Mouse (Mus musculus): ENCODE results near the gene Fcamr. TPM values are rescaled to one million over a fixed set of nuclear protein-coding genes. Genes with fewer than 3 reads are reported as not detected.

Gene Fcamr
- total and polyA plus RNA-seq, 3 experiments, result not detected

GRCm38 (mm10) chr1:130810906-130811305 is 10.2 kb downstream of the Fcamr start:
- Histone ChIP-seq H3K4me3 (ENCODE audit: low read depth, low read length) (no peak overlapping the region), H3K4me1 (ENCODE audit: insufficient read depth, low read depth, low read length) (no peaks in the 10 kb centered on the region), H3K9me3 (replicated peaks) (no peaks in the 10 kb centered on the region), H3K36me3 (replicated peaks) (no peaks in the 10 kb centered on the region), H3K27me3 (ENCODE audit: insufficient read depth, low read length) (peaks cover 12% of the 10 kb centered on the region)
- DNase-seq (ENCODE audit: low spot score) (no peak), ATAC-seq (ENCODE audit: extremely low read depth, insufficient number of reproducible peaks, low FRiP score, poor library complexity, severe bottlenecking) (no peak)
- TF ChIP-seq TAL1 (conservative IDR thresholded peaks at IDR 0.05; ENCODE audit: low read depth, low read length) (no peak), GATA2 (IDR thresholded peaks at IDR 0.05; ENCODE audit: borderline replicate concordance, low read depth, low read length) (no peak), CTCF (IDR thresholded peaks at IDR 0.05; ENCODE audit: low read depth, low read length) (no peak), GATA1 (IDR thresholded peaks at IDR 0.05; ENCODE audit: borderline replicate concordance, low read length) (no peak), POLR2AphosphoS5 (IDR thresholded peaks at IDR 0.05; ENCODE audit: insufficient replicate concordance, low read depth, low read length) (no peak)

GRCm38 (mm10) chr1:130811316-130811715 is 10.6 kb downstream of the Fcamr start:
- no peaks in the 10 kb centered on the region for H3K36me3 ChIP-seq (replicated peaks)
- H3K27me3 ChIP-seq (ENCODE audit: insufficient read depth, low read length), result peaks cover 12% of the 10 kb centered on the region
- H3K4me1 ChIP-seq (ENCODE audit: insufficient read depth, low read depth, low read length), result no peaks in the 10 kb centered on the region
- no peaks in the 10 kb centered on the region for H3K9me3 ChIP-seq (replicated peaks)
- no peak for ATAC-seq (ENCODE audit: extremely low read depth, insufficient number of reproducible peaks, low FRiP score, poor library complexity, severe bottlenecking)
- no peak for DNase-seq (ENCODE audit: low spot score)
- no peak for TF ChIP-seq GATA1 (IDR thresholded peaks at IDR 0.05; ENCODE audit: borderline replicate concordance, low read length)
- TF ChIP-seq CTCF (IDR thresholded peaks at IDR 0.05; ENCODE audit: low read depth, low read length), result no peak
- TF ChIP-seq GATA2 (IDR thresholded peaks at IDR 0.05; ENCODE audit: borderline replicate concordance, low read depth, low read length), result no peak
- TF ChIP-seq TAL1 (conservative IDR thresholded peaks at IDR 0.05; ENCODE audit: low read depth, low read length), result no peak
- TF ChIP-seq POLR2AphosphoS5 (IDR thresholded peaks at IDR 0.05; ENCODE audit: insufficient replicate concordance, low read depth, low read length), result no peak
- H3K4me3 ChIP-seq (ENCODE audit: low read depth, low read length), result no peak overlapping the region

- ATAC-seq (ENCODE audit: extremely low read depth, insufficient number of reproducible peaks, low FRiP score, poor library complexity, severe bottlenecking) (no peak), DNase-seq (ENCODE audit: low spot score) (no peak)
- no peaks in the 10 kb centered on the region for H3K36me3 ChIP-seq (replicated peaks)
- H3K4me1 ChIP-seq (ENCODE audit: insufficient read depth, low read depth, low read length), result no peaks in the 10 kb centered on the region
- H3K9me3 ChIP-seq (replicated peaks), result no peaks in the 10 kb centered on the region
- TF ChIP-seq GATA1 (IDR thresholded peaks at IDR 0.05; ENCODE audit: borderline replicate concordance, low read length), result no peak
- H3K4me3 ChIP-seq (ENCODE audit: low read depth, low read length), result no peak overlapping the region
- H3K27me3 ChIP-seq (ENCODE audit: insufficient read depth, low read length), result peaks cover 24% of the 10 kb centered on the region
Measured at GRCm38 (mm10) chr1:130819737-130820136, 19.0 kb downstream of the Fcamr start.

GRCm38 (mm10) chr1:130820316-130821148 is 19.8 kb downstream of the Fcamr start:
- peaks cover 28% of the 10 kb centered on the region for H3K27me3 ChIP-seq (ENCODE audit: insufficient read depth, low read length)
- ATAC-seq (ENCODE audit: extremely low read depth, insufficient number of reproducible peaks, low FRiP score, poor library complexity, severe bottlenecking), result no peak
- H3K9me3 ChIP-seq (replicated peaks), result no peaks in the 10 kb centered on the region
- no peaks in the 10 kb centered on the region for H3K36me3 ChIP-seq (replicated peaks)
- H3K4me1 ChIP-seq (ENCODE audit: insufficient read depth, low read depth, low read length), result no peaks in the 10 kb centered on the region
- no peak overlapping the region for H3K4me3 ChIP-seq (ENCODE audit: low read depth, low read length)
- no peak for DNase-seq (ENCODE audit: low spot score)
- no peak for TF ChIP-seq POLR2AphosphoS5 (IDR thresholded peaks at IDR 0.05; ENCODE audit: insufficient replicate concordance, low read depth, low read length)
- no peak for TF ChIP-seq GATA2 (IDR thresholded peaks at IDR 0.05; ENCODE audit: borderline replicate concordance, low read depth, low read length)
- no peak for TF ChIP-seq CTCF (IDR thresholded peaks at IDR 0.05; ENCODE audit: low read depth, low read length)
- TF ChIP-seq GATA1 (IDR thresholded peaks at IDR 0.05; ENCODE audit: borderline replicate concordance, low read length), result no peak
- TF ChIP-seq TAL1 (conservative IDR thresholded peaks at IDR 0.05; ENCODE audit: low read depth, low read length), result no peak

- Histone ChIP-seq H3K4me1 (ENCODE audit: insufficient read depth, low read depth, low read length) (no peaks in the 10 kb centered on the region), H3K4me3 (ENCODE audit: low read depth, low read length) (no peak overlapping the region), H3K27me3 (ENCODE audit: insufficient read depth, low read length) (peaks cover 28% of the 10 kb centered on the region), H3K9me3 (replicated peaks) (no peaks in the 10 kb centered on the region), H3K36me3 (replicated peaks) (no peaks in the 10 kb centered on the region)
- no peak for DNase-seq (ENCODE audit: low spot score)
- no peak for ATAC-seq (ENCODE audit: extremely low read depth, insufficient number of reproducible peaks, low FRiP score, poor library complexity, severe bottlenecking)
- no peak for TF ChIP-seq POLR2AphosphoS5 (IDR thresholded peaks at IDR 0.05; ENCODE audit: insufficient replicate concordance, low read depth, low read length)
- no peak for TF ChIP-seq CTCF (IDR thresholded peaks at IDR 0.05; ENCODE audit: low read depth, low read length)
- no peak for TF ChIP-seq GATA1 (IDR thresholded peaks at IDR 0.05; ENCODE audit: borderline replicate concordance, low read length)
- no peak for TF ChIP-seq GATA2 (IDR thresholded peaks at IDR 0.05; ENCODE audit: borderline replicate concordance, low read depth, low read length)
- no peak for TF ChIP-seq TAL1 (conservative IDR thresholded peaks at IDR 0.05; ENCODE audit: low read depth, low read length)
Measured at GRCm38 (mm10) chr1:130821149-130821471, 20.4 kb downstream of the Fcamr start.

- TF ChIP-seq CTCF (IDR thresholded peaks at IDR 0.05; ENCODE audit: low read depth, low read length) (no peak), GATA1 (IDR thresholded peaks at IDR 0.05; ENCODE audit: borderline replicate concordance, low read length) (no peak), POLR2AphosphoS5 (IDR thresholded peaks at IDR 0.05; ENCODE audit: insufficient replicate concordance, low read depth, low read length) (no peak), TAL1 (conservative IDR thresholded peaks at IDR 0.05; ENCODE audit: low read depth, low read length) (no peak), GATA2 (IDR thresholded peaks at IDR 0.05; ENCODE audit: borderline replicate concordance, low read depth, low read length) (no peak)
- no peak for DNase-seq (ENCODE audit: low spot score)
Measured at GRCm38 (mm10) chr1:130821911-130822625, 21.4 kb downstream of the Fcamr start.

More at GRCm38 (mm10) chr1:130821911-130822625, 21.4 kb downstream of the Fcamr start:
- peaks cover 31% of the 10 kb centered on the region for H3K27me3 ChIP-seq (ENCODE audit: insufficient read depth, low read length)
- H3K36me3 ChIP-seq (replicated peaks), result no peaks in the 10 kb centered on the region
- no peak for ATAC-seq (ENCODE audit: extremely low read depth, insufficient number of reproducible peaks, low FRiP score, poor library complexity, severe bottlenecking)
- no peaks in the 10 kb centered on the region for H3K9me3 ChIP-seq (replicated peaks)
- H3K4me3 ChIP-seq (ENCODE audit: low read depth, low read length), result no peak overlapping the region
- H3K4me1 ChIP-seq (ENCODE audit: insufficient read depth, low read depth, low read length), result peaks cover 4% of the 10 kb centered on the region; the same call in 1 of the 2 replicates
